Mouse (Mus musculus) bone marrow, adult 2 months (tissue): ENCODE measurements around the gene Fhl2. TPM values are rescaled to one million over a fixed set of nuclear protein-coding genes. Genes with fewer than 3 reads are reported as not detected.

Experiments used
- H3K27ac ChIP-seq: fragments of 200-500 bp; 2 replicates; pipeline ENCODE4 v1.5.1; 2012; ENCODE audit warnings: low read depth, mild to moderate bottlenecking, control low read depth, inconsistent platforms, low read length; ENCODE audit not compliant: control insufficient read depth, poor library complexity, insufficient read depth
- H3K4me1 ChIP-seq: fragments of 200-500 bp; 2 replicates; pipeline ENCODE4 v1.6.1; 2011; ENCODE audit warnings: low read length; ENCODE audit not compliant: control insufficient read depth, insufficient read depth
- H3K4me3 ChIP-seq: fragments of 200-500 bp; replicated peaks from 2 replicates; pipeline ENCODE3; 2011; ENCODE audit warnings: mild to moderate bottlenecking, low read depth, low read length, control low read depth; ENCODE audit not compliant: control insufficient read depth
- CTCF ChIP-seq: fragments of 200-500 bp; IDR thresholded peaks from 2 replicates; pipeline ENCODE4 v1.5.1; 2011; ENCODE audit warnings: low read length, control low read depth; ENCODE audit not compliant: control insufficient read depth, insufficient read depth
- POLR2A ChIP-seq: fragments of 200-500 bp; IDR thresholded peaks from 2 replicates; pipeline ENCODE4 v1.6.1; 2011; ENCODE audit warnings: low read depth, mild to moderate bottlenecking, control low read depth, low read length, borderline replicate concordance; ENCODE audit not compliant: control insufficient read depth
- WGBS: fragments of 180-500 bp; shearing (Covaris S2); methylation state at CpG from one replicate; pipeline ENCODE4 v1.1.7; 2018; 5-methylcytosine and 5-hydroxymethylcytosine counted together
- polyA plus RNA-seq: library from polyadenylated mRNA; stranded (reverse); fragments of >200 nt; gene quantifications from 2 replicates; pipeline ENCODE4 v1.2.4, GENCODE M21; 2011; ENCODE audit warnings: low replicate concordance; ENCODE audit not compliant: missing spikeins, insufficient read depth, insufficient read length

The Fhl2 gene
- polyA plus RNA-seq, 1 experiment, result 9.0 TPM

DNA sequence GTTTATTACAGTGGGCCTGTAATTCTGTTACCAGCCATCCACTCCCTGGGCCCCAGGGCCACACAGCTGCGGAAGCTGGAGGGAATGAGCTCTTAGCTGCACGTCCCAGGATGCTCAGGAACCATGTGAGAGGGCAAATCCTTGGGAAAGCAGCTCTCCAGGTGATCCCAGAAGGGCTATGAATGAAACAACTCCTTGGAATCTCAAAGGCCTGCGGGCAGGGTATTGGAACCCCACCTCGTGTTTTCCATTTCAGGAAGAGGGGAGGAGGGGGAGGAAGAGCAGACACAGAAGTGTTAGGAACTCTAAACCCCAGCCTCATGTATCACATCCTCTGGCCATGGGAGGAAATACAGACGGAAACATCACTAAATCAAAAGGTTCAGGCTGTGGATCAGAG, 28.8 kb downstream of the Fhl2 start:
- WGBS, result 75% methylated on average over 5 of the region's 5 CpGs
- H3K4me1 ChIP-seq, result no peaks in the 10 kb centered on the region; the same call in 1 of the 2 replicates
- no peak for TF ChIP-seq CTCF
- no peak for TF ChIP-seq POLR2A
- no peak overlapping the region for H3K27ac ChIP-seq
- H3K4me3 ChIP-seq, result no peak overlapping the region

DNA sequence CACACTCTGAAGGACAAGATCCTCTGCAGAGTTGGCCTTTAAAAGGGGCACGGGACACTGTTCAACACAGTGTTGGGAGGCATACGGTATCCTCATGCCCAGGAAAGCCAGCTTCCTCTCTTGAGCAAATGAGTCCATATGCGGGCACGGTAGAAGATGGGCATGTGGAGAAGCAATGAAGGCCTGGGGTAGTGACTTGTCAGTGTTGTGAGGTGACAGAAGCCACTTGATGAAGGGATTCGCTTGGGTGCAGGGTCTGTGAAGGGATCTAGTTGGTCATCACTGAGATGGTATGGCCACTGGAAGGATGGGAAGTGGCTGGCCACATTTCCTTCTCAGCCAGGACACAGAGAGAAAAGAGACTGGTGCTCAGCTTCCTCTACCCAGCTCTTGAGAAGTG, 32.2 kb downstream of the Fhl2 start:
- Histone ChIP-seq H3K27ac (no peak overlapping the region), H3K4me3 (no peak overlapping the region), H3K4me1 (no peaks in the 10 kb centered on the region; the same call in 1 of the 2 replicates)
- TF ChIP-seq POLR2A, result no peak
- TF ChIP-seq CTCF, result no peak
- 63% methylated on average over 5 of the region's 5 CpGs for WGBS

DNA sequence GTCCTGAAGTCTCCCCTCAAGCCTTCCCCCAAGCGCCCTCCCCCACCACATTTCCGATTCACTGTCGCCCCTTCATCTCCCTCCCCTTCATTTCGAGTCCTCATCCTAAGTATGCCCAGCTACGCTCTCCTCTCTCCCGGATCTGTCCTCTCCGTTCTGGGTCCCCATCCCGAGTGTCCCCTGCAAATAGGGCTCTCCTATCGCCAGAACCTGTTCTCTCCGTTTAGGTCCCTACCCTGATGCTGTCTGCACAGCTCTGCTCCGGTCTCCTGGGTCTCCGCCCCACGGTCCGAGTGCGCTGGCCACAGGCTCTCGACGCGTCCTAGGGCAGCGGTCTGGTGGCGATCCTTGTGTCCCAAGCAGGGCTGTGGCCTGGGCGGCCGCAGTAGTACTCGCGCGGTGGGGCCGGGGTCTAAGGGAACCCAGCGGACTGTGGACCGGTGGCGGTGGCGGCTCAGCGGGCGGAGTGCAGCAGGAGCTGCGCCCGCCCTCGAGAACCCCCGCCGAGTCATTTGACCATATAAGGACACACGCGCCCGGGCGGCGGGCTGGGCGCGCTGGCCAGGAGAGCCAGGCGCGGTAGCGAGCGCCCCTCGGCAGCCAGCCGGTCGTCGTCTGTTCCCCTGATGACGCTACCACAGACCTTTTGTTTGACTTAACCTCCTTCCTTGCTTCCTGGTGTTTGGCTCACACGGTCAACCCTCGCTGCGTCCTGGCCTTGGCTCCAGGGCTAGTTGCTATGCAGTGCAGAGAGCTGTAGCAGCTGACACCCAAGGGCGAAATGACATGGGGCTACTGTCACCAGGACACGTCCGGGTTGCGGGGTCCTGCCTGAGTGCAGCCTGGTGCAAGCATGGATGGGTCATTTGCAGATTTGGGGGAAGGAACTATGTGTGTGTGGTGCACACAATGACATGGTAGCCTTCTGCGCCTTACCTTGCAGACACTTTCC, 33.0 kb downstream of the Fhl2 start:
- no peaks in the 10 kb centered on the region; the same call in 1 of the 2 replicates for H3K4me1 ChIP-seq
- TF ChIP-seq CTCF, result no peak
- peak overlapping the region; percentile 44 for H3K4me3 ChIP-seq
- 8% methylated on average over 52 of the region's 61 CpGs for WGBS
- 0 out of 2 replicates have a peak overlapping the region, but pooled peaks have one; percentile 5 for H3K27ac ChIP-seq

DNA sequence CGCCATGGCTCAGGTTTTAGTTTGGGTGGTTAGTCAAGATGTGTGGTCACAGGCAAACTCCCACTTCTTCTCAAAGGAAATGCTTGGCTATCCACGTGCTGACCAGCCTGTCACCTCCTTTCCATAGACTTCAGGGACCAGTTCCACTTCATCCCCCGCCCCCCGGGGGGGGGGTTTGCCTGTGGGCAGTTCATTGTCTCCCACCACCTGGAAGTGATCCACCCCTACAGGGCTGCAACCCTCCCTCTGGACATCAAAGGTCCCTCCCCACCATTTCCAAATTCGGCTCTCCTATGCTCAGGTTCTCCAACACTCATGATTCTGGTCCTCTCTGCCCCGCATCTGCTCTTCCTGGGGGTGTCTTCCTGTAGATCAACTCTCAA, 33.7 kb downstream of the Fhl2 start:
- no peak overlapping the region for H3K27ac ChIP-seq
- no peak overlapping the region for H3K4me3 ChIP-seq
- no peak for TF ChIP-seq CTCF
- no peak for TF ChIP-seq POLR2A
- no peaks in the 10 kb centered on the region for H3K4me1 ChIP-seq
- under 1% methylated on average over 6 of the region's 6 CpGs for WGBS

DNA sequence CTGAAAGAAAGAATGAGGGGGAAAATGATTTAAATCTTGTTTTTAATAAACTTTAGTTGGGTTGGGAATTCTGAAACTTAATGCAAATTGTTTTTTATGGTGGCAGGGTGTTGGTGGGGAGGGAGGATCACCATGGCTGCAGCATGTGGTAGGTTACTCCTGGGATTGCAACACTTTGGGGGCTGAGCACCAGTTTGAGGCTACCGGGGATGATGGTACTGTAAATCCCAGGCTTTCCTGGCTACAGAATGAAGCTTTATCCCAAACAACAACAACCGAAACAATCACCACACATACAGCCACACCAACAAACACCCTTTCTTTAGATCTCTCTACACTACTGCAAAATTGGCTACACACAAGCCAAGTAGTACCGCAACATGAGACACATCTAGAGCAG, 34.4 kb downstream of the Fhl2 start:
- 59% methylated on average over 3 of the region's 3 CpGs for WGBS

DNA sequence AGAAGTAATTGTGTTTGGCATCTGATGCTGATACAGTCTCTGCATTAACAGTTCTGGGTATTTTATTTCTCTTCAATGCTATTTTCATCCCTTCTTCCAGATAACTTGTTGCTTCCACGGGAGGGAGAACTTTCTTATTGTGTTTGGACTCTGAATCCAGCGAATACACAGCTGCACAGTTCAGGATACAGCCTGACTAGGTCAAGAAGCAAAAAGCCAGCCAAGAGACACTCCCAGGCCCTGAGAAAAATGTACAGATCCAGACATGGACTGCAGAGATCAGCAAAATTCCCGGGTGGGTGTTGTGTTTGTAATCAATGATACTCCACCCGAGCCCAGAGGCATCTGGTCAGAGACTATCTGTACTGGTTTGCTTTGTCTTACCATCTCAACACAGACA, 37.4 kb downstream of the Fhl2 start:
- 75% methylated on average over 4 of the region's 4 CpGs for WGBS
- TF ChIP-seq POLR2A (no peak), CTCF (no peak)
- Histone ChIP-seq H3K4me1 (no peaks in the 10 kb centered on the region), H3K27ac (no peak overlapping the region), H3K4me3 (no peak overlapping the region)

More for the DNA sequence above, 34.4 kb downstream of the Fhl2 start:
- Histone ChIP-seq H3K4me1 (no peaks in the 10 kb centered on the region), H3K4me3 (no peak overlapping the region), H3K27ac (no peak overlapping the region)
- TF ChIP-seq CTCF (no peak), POLR2A (no peak)

DNA sequence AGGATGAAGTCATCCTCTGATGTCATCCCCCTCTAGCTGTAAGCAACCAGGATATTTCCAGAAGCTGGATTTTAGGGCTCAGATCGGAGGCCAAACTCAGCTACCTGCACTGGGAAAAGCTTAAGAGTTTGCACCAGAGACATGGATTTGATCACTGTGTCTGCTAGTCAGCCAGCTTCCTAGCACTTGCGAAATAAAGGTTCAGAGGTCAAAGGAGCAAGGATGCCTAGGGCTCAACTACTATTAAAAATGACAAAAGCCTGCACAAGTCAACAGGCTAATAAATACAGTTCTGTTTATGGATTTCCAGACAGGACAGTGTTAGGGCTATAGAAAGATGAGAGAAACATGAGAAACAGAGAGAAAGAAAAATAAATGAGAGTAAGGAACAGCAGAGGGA, 38.9 kb downstream of the Fhl2 start:
- Histone ChIP-seq H3K4me3 (no peak overlapping the region), H3K4me1 (no peaks in the 10 kb centered on the region), H3K27ac (no peak overlapping the region)
- TF ChIP-seq CTCF (no peak), POLR2A (no peak)
- WGBS, result 88% methylated on average over 2 of the region's 2 CpGs

DNA sequence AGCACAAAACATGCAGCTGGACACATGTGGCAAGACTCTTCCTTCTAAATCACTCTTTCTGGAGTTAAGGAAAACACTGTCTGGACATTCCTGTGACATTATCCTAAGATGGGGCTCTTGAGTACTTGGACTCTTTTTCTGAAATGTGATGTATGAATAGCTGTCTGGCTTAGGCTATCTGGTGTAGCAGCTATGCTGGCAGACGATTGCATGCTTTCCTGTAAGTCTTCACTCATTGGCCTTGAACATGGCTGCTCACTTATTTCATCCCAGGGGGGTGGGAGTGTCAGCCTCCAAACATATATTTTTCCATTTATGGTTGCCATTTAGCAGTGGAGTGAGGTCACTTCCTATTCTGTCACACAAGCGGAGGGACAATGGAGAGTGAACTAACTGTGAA, 42.3 kb downstream of the Fhl2 start:
- WGBS, result 65% methylated on average over 2 of the region's 2 CpGs
- no peaks in the 10 kb centered on the region for H3K4me1 ChIP-seq
- TF ChIP-seq CTCF (no peak), POLR2A (no peak)
- no peak overlapping the region for H3K27ac ChIP-seq
- H3K4me3 ChIP-seq, result no peak overlapping the region

DNA sequence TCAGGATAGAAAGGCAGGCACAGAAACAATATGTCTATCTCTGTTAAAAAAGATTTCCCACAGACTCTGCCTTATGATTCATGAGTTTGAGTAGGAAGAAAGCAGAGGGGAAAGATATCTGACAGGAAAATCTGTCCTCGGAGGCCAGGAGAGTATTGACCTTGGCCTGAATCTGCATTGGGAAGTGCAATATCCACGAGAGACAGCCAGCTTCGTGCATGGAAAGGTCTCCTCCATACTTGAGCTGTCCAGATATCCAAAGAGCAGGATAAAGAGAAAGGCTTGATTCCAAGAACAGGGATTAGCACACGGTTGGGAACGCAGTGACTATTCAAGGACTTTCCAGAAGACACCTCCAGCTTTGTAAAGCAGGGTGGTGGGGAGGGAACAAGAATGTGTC, 43.2 kb downstream of the Fhl2 start:
- TF ChIP-seq CTCF (no peak), POLR2A (no peak)
- Histone ChIP-seq H3K4me1 (no peaks in the 10 kb centered on the region), H3K27ac (no peak overlapping the region), H3K4me3 (no peak overlapping the region)
- 82% methylated on average over 5 of the region's 5 CpGs for WGBS
